8 mouse cellular contexts compared by ENCODE assay signal in the genomic region with DNA sequence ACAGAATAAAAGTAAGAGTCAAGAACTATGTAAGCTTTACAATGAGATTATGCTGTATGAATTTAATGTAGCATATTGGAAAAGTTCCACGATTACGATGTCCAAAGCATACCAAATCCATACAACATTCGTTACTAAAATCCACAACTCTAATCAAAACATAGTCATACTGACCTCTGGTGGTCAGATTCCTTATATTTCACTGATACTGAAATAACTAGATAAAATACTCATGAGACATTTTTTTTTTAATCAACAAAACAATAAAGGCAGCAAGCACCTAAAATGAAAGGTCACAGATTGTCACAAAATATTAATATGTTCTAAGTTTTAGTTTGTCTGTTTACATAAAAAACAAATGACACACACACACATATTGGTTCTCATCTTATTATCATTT. TPM values are rescaled to one million over a fixed set of nuclear protein-coding genes. Genes with fewer than 3 reads are reported as not detected.
DNase-seq lines count a peak whose midpoint lies in the region; ATAC-seq and TF ChIP-seq lines count a peak whose summit lies in the region.

No protein-coding gene starts in this region.

- H3K4me1 ChIP-seq in forebrain, embryonic 10.5 days: peaks cover 20% of the 10 kb centered on the region
- no peaks in the 10 kb centered on the region; the same call in 1 of the 2 replicates for H3K4me1 ChIP-seq in forebrain, embryonic 11.5 days (replicated peaks; ENCODE audit: control insufficient read depth, insufficient read depth, low read length)
- H3K4me1 ChIP-seq in hindbrain, postnatal 0 days (ENCODE audit: insufficient read depth, low read length): peaks cover 4% of the 10 kb centered on the region; the same call in 1 of the 2 replicates
- peaks cover 12% of the 10 kb centered on the region for H3K4me1 ChIP-seq in midbrain, embryonic 15.5 days

- H3K4me2 ChIP-seq in forebrain, embryonic 11.5 days (ENCODE audit: low read depth, low read length, severe bottlenecking): no peak overlapping the region
- H3K4me2 ChIP-seq in hindbrain, postnatal 0 days (ENCODE audit: low read depth, low read length): peak overlapping the region; percentile 98
- H3K4me2 ChIP-seq in midbrain, embryonic 15.5 days: peak overlapping the region; percentile 100

- no peak for ATAC-seq in forebrain, embryonic 11.5 days (replicated peaks; ENCODE audit: low FRiP score)
- ATAC-seq in hindbrain, postnatal 0 days: no peak
- ATAC-seq in midbrain, embryonic 15.5 days (replicated peaks): no peak

- no peak for DNase-seq in forebrain, embryonic 10.5 days (ENCODE audit: extremely low spot score, low spot score)
- no peak for DNase-seq in forebrain, embryonic 11.5 days (ENCODE audit: low spot score)
- peak; percentile 5 for DNase-seq in 3134 (ENCODE audit: extremely low read depth, insufficient read length, low spot score)
- DNase-seq in c-Kit-positive CD71-positive TER-119-negative erythroid progenitor cells, embryonic 14.5 days (ENCODE audit: low read depth): peak; percentile 65
- DNase-seq in hindbrain, postnatal 0 days (ENCODE audit: low spot score): peak; percentile 86
- DNase-seq in right cerebral cortex, postnatal 25 days: no peak
- no peak for DNase-seq in cerebellum, adult 11 months

- WGBS in forebrain, embryonic 10.5 days: 52% methylated on average over 3 of the region's 3 CpGs
- WGBS in forebrain, embryonic 11.5 days: 38% methylated on average over 3 of the region's 3 CpGs
- WGBS in hindbrain, postnatal 0 days: 9% methylated on average over 3 of the region's 3 CpGs
- WGBS in midbrain, embryonic 15.5 days: 11% methylated on average over 3 of the region's 3 CpGs

- H3K27ac ChIP-seq in forebrain, embryonic 10.5 days: no peak overlapping the region
- no peak overlapping the region for H3K27ac ChIP-seq in forebrain, embryonic 11.5 days (ENCODE audit: low read depth, low read length)
- H3K27ac ChIP-seq in hindbrain, postnatal 0 days: no peak overlapping the region
- H3K27ac ChIP-seq in midbrain, embryonic 15.5 days: no peak overlapping the region

- H3K36me3 ChIP-seq in forebrain, embryonic 10.5 days (replicated peaks): peaks cover 16% of the 10 kb centered on the region
- no peaks in the 10 kb centered on the region for H3K36me3 ChIP-seq in forebrain, embryonic 11.5 days (ENCODE audit: control insufficient read depth, insufficient read depth, low read length)
- H3K36me3 ChIP-seq in hindbrain, postnatal 0 days (ENCODE audit: insufficient read depth, low read length): no peaks in the 10 kb centered on the region
- H3K36me3 ChIP-seq in midbrain, embryonic 15.5 days (replicated peaks): no peaks in the 10 kb centered on the region

- H3K4me3 ChIP-seq in forebrain, embryonic 10.5 days: peak overlapping the region; percentile 91; the same call in 1 of the 2 replicates
- H3K4me3 ChIP-seq in forebrain, embryonic 11.5 days (ENCODE audit: low read depth, low read length): no peak overlapping the region
- H3K4me3 ChIP-seq in hindbrain, postnatal 0 days (ENCODE audit: low read length): peak overlapping the region; percentile 69; the same call in 1 of the 2 replicates
- no peak overlapping the region for H3K4me3 ChIP-seq in midbrain, embryonic 15.5 days

- no peaks in the 10 kb centered on the region for H3K27me3 ChIP-seq in forebrain, embryonic 10.5 days (ENCODE audit: poor library complexity, severe bottlenecking)
- H3K27me3 ChIP-seq in forebrain, embryonic 11.5 days (ENCODE audit: control insufficient read depth, insufficient read depth, low read length): no peaks in the 10 kb centered on the region
- H3K27me3 ChIP-seq in hindbrain, postnatal 0 days (ENCODE audit: insufficient read depth, low read length): no peaks in the 10 kb centered on the region
- H3K27me3 ChIP-seq in midbrain, embryonic 15.5 days (replicated peaks): no peaks in the 10 kb centered on the region

- no peaks in the 10 kb centered on the region for H3K9me3 ChIP-seq in forebrain, embryonic 10.5 days
- no peaks in the 10 kb centered on the region for H3K9me3 ChIP-seq in forebrain, embryonic 11.5 days (ENCODE audit: control insufficient read depth, low read length)
- H3K9me3 ChIP-seq in hindbrain, postnatal 0 days (ENCODE audit: low read length): no peaks in the 10 kb centered on the region
- H3K9me3 ChIP-seq in midbrain, embryonic 15.5 days: no peaks in the 10 kb centered on the region

- peak; percentile 63 for TF ChIP-seq CTCF in hindbrain, postnatal 0 days (IDR thresholded peaks at IDR 0.05; ENCODE audit: low read depth)

- no peak overlapping the region for H3K9ac ChIP-seq in forebrain, embryonic 11.5 days (ENCODE audit: low read length)
- H3K9ac ChIP-seq in hindbrain, postnatal 0 days (replicated peaks; ENCODE audit: low read length): no peak overlapping the region
- no peak overlapping the region for H3K9ac ChIP-seq in midbrain, embryonic 15.5 days

RNA-seq across cellular contexts. Expression of gene Ncapg, which starts 1.4 kb away (rescaled TPM):
- 81.2 and 83.1 TPM in 2 replicates for polyA plus RNA-seq in forebrain, embryonic 10.5 days (2016; fragmentation: Nextera tagmentation; extraction: Ambion mirVana)
- 86.3 and 101 TPM in 2 replicates for polyA plus RNA-seq in forebrain, embryonic 11.5 days (2014; fragmentation: Nextera tagmentation; extraction: Ambion mirVana)
- 4.3 and 6.5 TPM in 2 replicates for total RNA-seq in hindbrain, postnatal 0 days (2014; rRNA removed)
- 6.4 and 7.8 TPM in 2 replicates for polyA plus RNA-seq in hindbrain, postnatal 0 days (2015; fragmentation: Nextera tagmentation; extraction: Ambion mirVana)
- 6.8 and 7.4 TPM in 2 replicates for polyA plus RNA-seq in midbrain, embryonic 15.5 days (2015; fragmentation: Nextera tagmentation; extraction: Ambion mirVana)

RNA-seq across cellular contexts. Expression of gene Fam184b, which starts 28.9 kb away (rescaled TPM):
- polyA plus RNA-seq in forebrain, embryonic 10.5 days (2016; fragmentation: Nextera tagmentation; extraction: Ambion mirVana): 1.2 and 1.4 TPM in 2 replicates
- 2.8 and 3.2 TPM in 2 replicates for polyA plus RNA-seq in forebrain, embryonic 11.5 days (2014; fragmentation: Nextera tagmentation; extraction: Ambion mirVana)
- total RNA-seq in hindbrain, postnatal 0 days (2014; rRNA removed): 15.1 and 16.2 TPM in 2 replicates
- polyA plus RNA-seq in hindbrain, postnatal 0 days (2015; fragmentation: Nextera tagmentation; extraction: Ambion mirVana): 14.8 and 15.3 TPM in 2 replicates
- polyA plus RNA-seq in midbrain, embryonic 15.5 days (2015; fragmentation: Nextera tagmentation; extraction: Ambion mirVana): 5.7 and 6.1 TPM in 2 replicates

Comparison
In these comparisons a context has a peak if more than half of its experiments do, and no peak if none do; other contexts are left out.
1. H3K4me3 ChIP-seq: peak in forebrain, embryonic 10.5 days (single experiment) and hindbrain, postnatal 0 days (single experiment); none in forebrain, embryonic 11.5 days (single experiment) and midbrain, embryonic 15.5 days (single experiment).
2. DNase-seq: peak in 3134 (single experiment), c-Kit-positive CD71-positive TER-119-negative erythroid progenitor cells, embryonic 14.5 days (single experiment) and hindbrain, postnatal 0 days (single experiment); none in forebrain, embryonic 10.5 days (single experiment), forebrain, embryonic 11.5 days (single experiment), right cerebral cortex, postnatal 25 days (single experiment) and cerebellum, adult 11 months (single experiment).